Mouse (Mus musculus) megakaryocyte, embryonic 14.5 days (primary cell): ENCODE measurements around the gene Pcf11.

Experiments
- FLI1 ChIP-seq: IDR thresholded peaks from 2 replicates; pipeline ENCODE4 v1.6.1; 2012; ENCODE audit warnings: low read length, inconsistent platforms, mixed read lengths
- GATA1 ChIP-seq: IDR thresholded peaks from 3 replicates; pipeline ENCODE4 v1.6.1; 2012; ENCODE audit warnings: mixed read lengths, low read length, inconsistent platforms, borderline replicate concordance

- TF ChIP-seq FLI1 = no peak
- TF ChIP-seq GATA1 = no peak
Measured at GRCm38 (mm10) chr7:92636295-92637011, 33.3 kb downstream of the Pcf11 start.
